Mouse (Mus musculus) spleen, postnatal 14 days (tissue): ENCODE measurements around the gene Ppm1l.
A peak's percentile ranks its signal among the peaks of the same experiment; 100 is the strongest.

Experiments
- DNase-seq, 2 experiments: peaks; one replicate each; pipeline ENCODE4 v3.0.0; 2021 to 2022; ENCODE audit warnings: low spot score in 2 of 2

Gene Ppm1l

GRCm38 (mm10) chr3:69316391-69317195 is at the start of gene Ppm1l:
Ppm1l (plus strand) TSS chr3:69316861.
- peak; percentile 79 to 82 for DNase-seq

DNA sequence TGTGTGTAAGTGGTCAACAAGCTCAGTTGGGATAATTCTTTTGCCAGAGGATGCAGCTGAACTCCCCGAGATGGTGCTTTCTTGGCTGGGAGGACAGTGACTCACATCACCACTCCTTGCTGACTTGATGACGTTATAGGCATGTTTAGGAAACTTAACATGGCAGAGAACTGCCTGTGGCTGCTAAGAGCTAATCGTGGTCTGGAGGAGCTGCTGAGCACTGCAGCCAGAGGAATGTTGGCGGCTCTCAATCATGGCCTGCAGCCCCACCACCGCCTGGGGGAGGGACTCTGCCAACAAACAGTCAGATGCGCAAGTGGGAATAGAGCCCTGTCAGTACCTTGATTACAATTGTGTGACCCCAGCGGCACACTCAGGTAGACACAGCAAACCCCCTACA is 44.8 kb upstream of the Ppm1l start:
- DNase-seq = no peak

- no peak for DNase-seq
Measured at GRCm38 (mm10) chr3:69274018-69274663, 42.5 kb upstream of the Ppm1l start.

GRCm38 (mm10) chr3:69274664-69275312 is 41.9 kb upstream of the Ppm1l start:
- no peak for DNase-seq

GRCm38 (mm10) chr3:69278648-69279047 is 38.0 kb upstream of the Ppm1l start:
- no peak for DNase-seq

- DNase-seq = no peak
Measured at GRCm38 (mm10) chr3:69282406-69282805, 34.3 kb upstream of the Ppm1l start.

DNA sequence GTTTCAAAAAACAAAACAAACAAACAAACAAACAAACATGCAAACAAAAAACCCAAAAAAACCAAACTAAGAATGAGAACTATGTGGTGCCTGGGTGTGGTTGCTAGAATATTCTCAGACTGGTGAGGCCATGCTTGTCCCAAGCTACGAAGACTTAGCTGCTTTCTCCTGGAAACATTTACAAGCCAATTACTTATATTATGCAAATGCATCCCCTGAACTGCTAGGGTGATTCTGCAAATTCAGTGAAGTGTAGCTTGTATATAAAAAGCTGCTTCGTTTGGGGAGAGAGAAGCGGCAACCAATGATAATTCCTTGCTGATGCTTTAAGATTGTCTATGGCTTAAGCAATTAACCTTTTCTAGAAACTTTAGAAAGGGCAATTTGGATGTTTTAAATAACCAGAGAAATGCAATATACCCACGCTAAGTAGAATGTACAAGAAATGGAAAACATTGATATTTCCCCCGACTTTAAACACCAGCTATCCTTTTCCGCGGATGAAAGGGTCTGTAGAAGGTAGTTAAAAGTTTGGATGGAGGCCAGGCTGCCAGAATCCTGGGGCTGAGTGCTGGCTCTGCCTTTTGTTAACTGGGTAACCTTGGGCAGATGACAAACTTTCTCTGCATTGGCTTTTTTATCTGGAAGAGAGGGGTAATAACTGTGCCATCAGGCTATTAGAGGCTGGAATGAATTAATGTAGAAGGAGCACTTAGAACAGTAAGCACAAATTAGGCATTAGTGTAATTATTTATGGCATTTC is 33.4 kb upstream of the Ppm1l start:
- no peak for DNase-seq

- DNase-seq = peak in 1 of 2 experiments; percentile 5
Measured at GRCm38 (mm10) chr3:69289833-69290232, 26.8 kb upstream of the Ppm1l start.

GRCm38 (mm10) chr3:69290294-69290693 is 26.4 kb upstream of the Ppm1l start:
- DNase-seq = peak in 1 of 2 experiments; percentile 3

GRCm38 (mm10) chr3:69290844-69291243 is 25.8 kb upstream of the Ppm1l start:
- no peak for DNase-seq

- DNase-seq = no peak
Measured at GRCm38 (mm10) chr3:69292628-69293027, 24.0 kb upstream of the Ppm1l start.

GRCm38 (mm10) chr3:69296270-69296669 is 20.4 kb upstream of the Ppm1l start:
- DNase-seq = no peak

GRCm38 (mm10) chr3:69300121-69300520 is 16.5 kb upstream of the Ppm1l start:
- DNase-seq = no peak

DNA sequence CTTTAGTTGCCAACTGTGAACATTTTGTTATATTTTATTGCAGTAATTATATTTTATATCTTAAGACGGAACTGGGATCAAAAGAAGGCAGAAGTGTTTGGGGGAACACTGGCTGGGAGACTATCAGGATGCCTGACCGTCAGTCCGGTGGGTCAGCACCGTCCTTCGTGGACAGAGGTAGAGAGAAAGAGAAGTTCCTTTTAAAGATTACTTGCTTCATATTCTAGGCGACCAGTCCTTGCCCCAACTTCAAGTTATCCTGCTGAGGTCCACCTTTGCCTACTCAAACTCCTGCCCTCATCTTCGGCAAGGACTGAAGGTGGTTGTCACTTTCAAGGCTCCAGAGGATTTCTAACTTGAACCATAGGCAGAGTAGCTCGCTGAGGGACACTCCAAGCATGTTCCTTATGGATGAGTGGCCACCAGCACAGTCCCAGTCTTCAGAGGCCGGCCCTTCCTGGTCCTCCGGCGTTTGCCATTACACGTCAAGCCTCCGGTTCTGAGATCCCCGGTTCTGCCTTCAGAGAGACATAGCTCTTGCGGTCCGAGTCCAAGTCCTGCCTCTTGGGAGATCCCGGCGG is 761 bp upstream of the Ppm1l start:
- no peak for DNase-seq

- peak; percentile 20 to 45 for DNase-seq
Measured at GRCm38 (mm10) chr3:69317251-69318125, 827 bp downstream of the Ppm1l start.

DNA sequence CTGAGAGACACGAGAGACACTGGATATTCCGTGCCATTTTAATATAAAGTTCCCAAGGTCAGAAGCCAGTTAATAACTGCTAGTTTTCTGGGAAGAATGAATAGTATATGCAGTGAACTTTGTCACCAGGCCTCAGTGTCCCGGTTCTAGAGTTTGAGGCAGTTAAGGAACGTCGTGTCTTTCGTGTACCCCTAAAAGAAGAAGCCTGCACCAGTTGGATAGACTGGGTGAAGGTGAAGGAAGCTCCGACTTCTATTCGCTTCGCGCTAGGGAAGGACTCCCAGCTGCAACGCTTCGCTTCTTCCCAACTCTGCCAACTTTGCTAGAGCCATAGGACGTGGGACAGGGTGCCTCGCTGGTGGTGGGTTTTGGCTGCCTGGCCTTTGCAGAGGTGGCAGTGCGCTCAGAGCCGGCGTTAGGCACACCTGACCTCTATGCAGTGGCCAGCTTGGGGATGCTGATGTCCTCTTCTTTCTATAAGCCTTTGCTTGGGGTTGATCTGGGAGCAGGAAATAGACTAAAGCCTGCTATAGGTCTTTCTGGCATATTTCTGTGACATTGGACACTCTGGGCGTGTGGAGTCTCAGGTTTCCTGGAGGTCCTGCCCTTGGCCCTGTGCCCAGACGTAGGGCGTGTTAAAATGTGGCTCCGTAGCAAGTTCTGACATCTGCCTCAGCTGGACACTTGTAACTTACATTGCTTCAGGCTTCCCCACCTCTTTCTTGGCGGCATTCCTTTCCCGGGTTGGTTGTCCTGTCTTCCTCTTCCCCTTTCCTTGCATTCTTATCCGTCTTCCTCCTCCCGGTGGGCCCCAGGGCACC is 1.7 kb downstream of the Ppm1l start:
- peak; percentile 66 to 76 for DNase-seq

- no peak for DNase-seq
Measured at GRCm38 (mm10) chr3:69319061-69319720, 2.5 kb downstream of the Ppm1l start.

- DNase-seq = peak in 1 of 2 experiments; percentile 14
Measured at GRCm38 (mm10) chr3:69323982-69324381, 7.3 kb downstream of the Ppm1l start.

- no peak for DNase-seq
Measured at GRCm38 (mm10) chr3:69329910-69330309, 13.2 kb downstream of the Ppm1l start.
